Comparison of ENCODE assay signal across 8 mouse cellular contexts in genomic region chr5:37015612-37016310, GRCm38 (mm10). TPM values are rescaled to one million over a fixed set of nuclear protein-coding genes. Genes with fewer than 3 reads are reported as not detected.
DNase-seq lines count a peak whose midpoint lies in the region; ATAC-seq and TF ChIP-seq lines count a peak whose summit lies in the region.

No protein-coding gene starts in this region.

- no peak overlapping the region for H3K9ac ChIP-seq in intestine, postnatal 0 days (ENCODE audit: low read depth, low read length)
- no peak overlapping the region for H3K9ac ChIP-seq in intestine, embryonic 16.5 days (ENCODE audit: low read depth, low read length)
- peak overlapping the region; percentile 56; the same call in 1 of the 2 replicates for H3K9ac ChIP-seq in ES-E14 (ENCODE audit: insufficient read depth, low read depth, low read length, poor library complexity, severe bottlenecking)
- H3K9ac ChIP-seq in limb, embryonic 14.5 days (ENCODE audit: low read depth, low read length, severe bottlenecking): no peak overlapping the region

- no peak overlapping the region for H3K4me2 ChIP-seq in intestine, postnatal 0 days (replicated peaks; ENCODE audit: low read depth)
- H3K4me2 ChIP-seq in intestine, embryonic 16.5 days (ENCODE audit: low read depth, low read length): no peak overlapping the region
- H3K4me2 ChIP-seq in limb, embryonic 14.5 days (replicated peaks; ENCODE audit: low read depth, low read length, severe bottlenecking): no peak overlapping the region

- no peaks in the 10 kb centered on the region for H3K4me1 ChIP-seq in intestine, postnatal 0 days (replicated peaks; ENCODE audit: control insufficient read depth, insufficient read depth, low read length)
- no peaks in the 10 kb centered on the region for H3K4me1 ChIP-seq in intestine, embryonic 16.5 days (ENCODE audit: control insufficient read depth, insufficient read depth, low read length)
- peaks cover 0 to 4% of the 10 kb centered on the region in 2 experiments; a peak in 1 of 4 replicates for H3K4me1 ChIP-seq in ES-E14 (ENCODE audit: control insufficient read depth in 2 of 2, insufficient read depth in 2 of 2, low read length in 2 of 2, poor library complexity in 1 of 2)
- no peaks in the 10 kb centered on the region for H3K4me1 ChIP-seq in limb, embryonic 14.5 days (ENCODE audit: control insufficient read depth, insufficient read depth, low read length)

- H3K27me3 ChIP-seq in intestine, postnatal 0 days (replicated peaks; ENCODE audit: control insufficient read depth, insufficient read depth, low read length): no peaks in the 10 kb centered on the region
- H3K27me3 ChIP-seq in intestine, embryonic 16.5 days (replicated peaks; ENCODE audit: control insufficient read depth, insufficient read depth, low read length): no peaks in the 10 kb centered on the region
- H3K27me3 ChIP-seq in limb, embryonic 14.5 days (ENCODE audit: control insufficient read depth, insufficient read depth, low read length): no peaks in the 10 kb centered on the region

- in situ Hi-C loops in ES-E14 (cut with MboI; ENCODE audit: low sequenced_read_pairs in 2 of 2, unreplicated experiment in 2 of 2): no loop called here

- H3K27ac ChIP-seq in intestine, postnatal 0 days (ENCODE audit: low read depth, low read length): no peak overlapping the region
- no peak overlapping the region for H3K27ac ChIP-seq in intestine, embryonic 16.5 days (ENCODE audit: low read length)
- no peak overlapping the region for H3K27ac ChIP-seq in ES-E14 (ENCODE audit: insufficient read depth, low read depth, low read length, poor library complexity, severe bottlenecking)
- H3K27ac ChIP-seq in limb, embryonic 14.5 days (replicated peaks; ENCODE audit: low read depth, low read length): no peak overlapping the region

- TF ChIP-seq CTCF in intestine, postnatal 0 days (IDR thresholded peaks at IDR 0.05; ENCODE audit: low read depth): peak; percentile 19; the same call in 1 of the 2 replicates

- H3K4me3 ChIP-seq in intestine, postnatal 0 days (ENCODE audit: low read depth, low read length): no peak overlapping the region
- H3K4me3 ChIP-seq in intestine, embryonic 16.5 days (ENCODE audit: low read length): no peak overlapping the region
- H3K4me3 ChIP-seq in ES-E14 (ENCODE audit: insufficient read depth in 1 of 2, low read depth in 1 of 2, low read length in 2 of 2, poor library complexity in 1 of 2, severe bottlenecking in 1 of 2): peak overlapping the region; percentile 59 to 65
- no peak overlapping the region for H3K4me3 ChIP-seq in limb, embryonic 14.5 days (replicated peaks; ENCODE audit: low read length)

- no peaks in the 10 kb centered on the region for H3K36me3 ChIP-seq in intestine, postnatal 0 days (ENCODE audit: control insufficient read depth, insufficient read depth)
- no peaks in the 10 kb centered on the region for H3K36me3 ChIP-seq in intestine, embryonic 16.5 days (ENCODE audit: control insufficient read depth, insufficient read depth, low read length)
- H3K36me3 ChIP-seq in ES-E14 (ENCODE audit: control insufficient read depth, insufficient read depth, low read length, poor library complexity, severe bottlenecking): no peaks in the 10 kb centered on the region
- no peaks in the 10 kb centered on the region for H3K36me3 ChIP-seq in limb, embryonic 14.5 days (ENCODE audit: control insufficient read depth, insufficient read depth, low read length)

- TF ChIP-seq POLR2A in limb, embryonic 14.5 days (IDR thresholded peaks at IDR 0.05; ENCODE audit: borderline replicate concordance, extremely low read depth, insufficient read depth, insufficient read length): no peak

- no peaks in the 10 kb centered on the region for H3K9me3 ChIP-seq in intestine, postnatal 0 days (ENCODE audit: control insufficient read depth)
- H3K9me3 ChIP-seq in intestine, embryonic 16.5 days (ENCODE audit: control insufficient read depth, low read length): no peaks in the 10 kb centered on the region
- no peaks in the 10 kb centered on the region for H3K9me3 ChIP-seq in ES-E14 (ENCODE audit: control insufficient read depth, insufficient read depth, low read depth, low read length)
- H3K9me3 ChIP-seq in limb, embryonic 14.5 days (ENCODE audit: control insufficient read depth, low read length): no peaks in the 10 kb centered on the region

- peak; percentile 10; the same call in 1 of the 2 replicates for ATAC-seq in intestine, postnatal 0 days
- no peak for ATAC-seq in intestine, embryonic 16.5 days
- no peak for ATAC-seq in limb, embryonic 14.5 days (ENCODE audit: low FRiP score, low read depth)

- no peak for DNase-seq in ES-E14 (ENCODE audit: low read depth, low spot score)
- DNase-seq in cerebellum, adult 8-10 months: peak; percentile 41
- peak; percentile 58 for DNase-seq in forelimb bud, embryonic 11.5 days (ENCODE audit: low read depth, low spot score)
- DNase-seq in limb, embryonic 14.5 days (ENCODE audit: low spot score): peak; percentile 15
- peak; percentile 54 for DNase-seq in ovary, postnatal 14 days (ENCODE audit: low spot score)
- DNase-seq in gastrocnemius, postnatal 36 days: no peak

- WGBS in intestine, postnatal 0 days: 11% methylated on average over 27 of the region's 27 CpGs
- WGBS in intestine, embryonic 16.5 days: 11% methylated on average over 27 of the region's 27 CpGs
- 7% methylated on average over 27 of the region's 27 CpGs for WGBS in limb, embryonic 14.5 days

- intact Hi-C loops in gastrocnemius, postnatal 36 days (cut with DNase I): no loop called here

TF ChIP-seq in ES-E14, 5 proteins besides CTCF, POLR2A, EP300 and RAD21:
- no peak for TF ChIP-seq HCFC1 (IDR thresholded peaks at IDR 0.05; ENCODE audit: borderline replicate concordance, insufficient read depth, low read length)
- TF ChIP-seq MAFK (IDR thresholded peaks at IDR 0.05; ENCODE audit: insufficient read depth, low read depth, low read length): no peak
- TF ChIP-seq ZNF384 (IDR thresholded peaks at IDR 0.05; ENCODE audit: low read depth, low read length): no peak
- no peak for TF ChIP-seq ZC3H11A (IDR thresholded peaks at IDR 0.05; ENCODE audit: borderline replicate concordance, low read depth, low read length)
- TF ChIP-seq CHD2 (IDR thresholded peaks at IDR 0.05; ENCODE audit: low read depth, low read length): no peak

RNA-seq across cellular contexts. Expression of gene Wfs1, which starts 26.8 kb away (rescaled TPM):
- 12.8 and 15.6 TPM in 2 replicates for polyA plus RNA-seq in intestine, postnatal 0 days (2015; fragmentation: Nextera tagmentation; extraction: Ambion mirVana)
- 15.9 and 18.0 TPM in 2 replicates for polyA plus RNA-seq in intestine, embryonic 16.5 days (2015; fragmentation: Nextera tagmentation; extraction: Ambion mirVana)
- total RNA-seq in ES-E14 (2012; rRNA removed): 15.1 and 24.2 TPM in 2 replicates
- polyA plus RNA-seq in limb, embryonic 14.5 days (2012; rRNA removed): 12.8 and 16.3 TPM in 2 replicates
- polyA plus RNA-seq in limb, embryonic 14.5 days (2014; fragmentation: Nextera tagmentation; extraction: Ambion mirVana): 10.4 and 11.2 TPM in 2 replicates
- 10 to 100 TPM; 56.1 to 56.5 TPM for total RNA-seq in gastrocnemius, postnatal 36 days (2021)

Comparison
In these comparisons a context has a peak if more than half of its experiments do, and no peak if none do; other contexts are left out.
1. H3K4me3 ChIP-seq: peak in ES-E14 (2 of 2); none in intestine, postnatal 0 days (single experiment), intestine, embryonic 16.5 days (single experiment) and limb, embryonic 14.5 days (single experiment).
2. DNase-seq: peak in cerebellum, adult 8-10 months (single experiment), forelimb bud, embryonic 11.5 days (single experiment), limb, embryonic 14.5 days (single experiment) and ovary, postnatal 14 days (single experiment); none in ES-E14 (single experiment) and gastrocnemius, postnatal 36 days (0 of 2).